In genomic region chr13:25899871-25900270, GRCm38 (mm10) we compare ENCODE assay signal across 21 mouse cellular contexts.
DNase-seq lines count a peak whose midpoint lies in the region; ATAC-seq lines count a peak whose summit lies in the region.
"Had no signal": no experiment of that assay in that cellular context is flagged by ENCODE, and none has a peak within 500 bp of the region (broad histone marks: within the 10 kb centered on the region; RNA-seq: fewer than 3 reads in every experiment).

No protein-coding gene starts in this region.

- peak; percentile 93 for ATAC-seq in frontal cortex, adult (ENCODE audit: low TSS enrichment)
- ATAC-seq: Patski had no signal

- intact Hi-C loops in left cerebral cortex, postnatal 14 days (cut with DNase I) = no loop called here
- intact Hi-C loops in left cerebral cortex, postnatal 10 days (cut with DNase I) = no loop called here

- no peak for DNase-seq in frontal cortex, postnatal 25 days (ENCODE audit: low spot score in 2 of 2)
- peak; percentile 20 for DNase-seq in left cerebral cortex, postnatal 14 days (ENCODE audit: low spot score in 2 of 2)
- DNase-seq in left cerebral cortex, postnatal 10 days (ENCODE audit: extremely low spot score in 1 of 2, low spot score in 2 of 2) = no peak
- peak; percentile 5 to 8 for DNase-seq in right cerebral cortex, adult 2 months (ENCODE audit: low spot score in 2 of 2)
- no peak for DNase-seq in right cerebral cortex, postnatal 4 days
- DNase-seq in spleen, adult 12 weeks (ENCODE audit: low spot score) = no peak
- DNase-seq: adrenal gland, postnatal 36 days; B cell, adult 2 months; cerebellum, adult 18-20 months; cerebellum, postnatal 14 days; gastrocnemius, postnatal 25 days; heart, adult 2 months; heart, postnatal 14 days; kidney, adult 11 months; kidney, postnatal 4 days; liver; lung, postnatal 4 days; thymus, adult 18-20 months; thymus, postnatal 36 days had no signal

Comparison
In these comparisons a context has a peak if more than half of its experiments do, and no peak if none do; other contexts are left out.
1. DNase-seq: peak in left cerebral cortex, postnatal 14 days (2 of 2) and right cerebral cortex, adult 2 months (2 of 2); none in frontal cortex, postnatal 25 days (0 of 2), left cerebral cortex, postnatal 10 days (0 of 2), right cerebral cortex, postnatal 4 days (single experiment) and spleen, adult 12 weeks (single experiment).